Mouse (Mus musculus): Measurements from ENCODE around the gene Tpcn1. TPM values are rescaled to one million over a fixed set of nuclear protein-coding genes. Genes with fewer than 3 reads are reported as not detected.

The Tpcn1 gene
- polyA plus RNA-seq, 1 experiment from 2014 or later = 31.5 TPM

- Histone ChIP-seq H3K4me3 (ENCODE audit: low read depth, low read length) (no peak overlapping the region), H3K27me3 (replicated peaks; ENCODE audit: control insufficient read depth, insufficient read depth, low read length) (no peaks in the 10 kb centered on the region), H3K4me1 (replicated peaks; ENCODE audit: control insufficient read depth, insufficient read depth, low read length) (0 out of 2 replicates have a peak, but pooled peaks cover 11% of the 10 kb centered on the region), H3K36me3 (ENCODE audit: control insufficient read depth, insufficient read depth) (peaks cover 23% of the 10 kb centered on the region; the same call in 1 of the 2 replicates), H3K27ac (ENCODE audit: low read depth, low read length) (no peak overlapping the region), H3K9ac (ENCODE audit: low read depth, low read length) (no peak overlapping the region), H3K4me2 (replicated peaks; ENCODE audit: low read depth) (no peak overlapping the region), H3K9me3 (ENCODE audit: control insufficient read depth) (no peaks in the 10 kb centered on the region)
- 41% methylated on average over 9 of the region's 9 CpGs for WGBS
- ATAC-seq = no peak
- TF ChIP-seq CTCF (IDR thresholded peaks at IDR 0.05; ENCODE audit: low read depth) = no peak
Observed at GRCm38 (mm10) chr5:120517552-120517951, 70.9 kb downstream of the Tpcn1 start.

- Histone ChIP-seq H3K27ac (ENCODE audit: low read depth, low read length) (no peak overlapping the region; the same call in 1 of the 2 replicates), H3K4me1 (replicated peaks; ENCODE audit: control insufficient read depth, insufficient read depth, low read length) (0 out of 2 replicates have a peak, but pooled peaks cover 11% of the 10 kb centered on the region), H3K27me3 (replicated peaks; ENCODE audit: control insufficient read depth, insufficient read depth, low read length) (no peaks in the 10 kb centered on the region), H3K9ac (ENCODE audit: low read depth, low read length) (no peak overlapping the region), H3K4me2 (replicated peaks; ENCODE audit: low read depth) (no peak overlapping the region; the same call in 1 of the 2 replicates), H3K36me3 (ENCODE audit: control insufficient read depth, insufficient read depth) (peaks cover 11% of the 10 kb centered on the region; the same call in 1 of the 2 replicates), H3K4me3 (ENCODE audit: low read depth, low read length) (no peak overlapping the region), H3K9me3 (ENCODE audit: control insufficient read depth) (no peaks in the 10 kb centered on the region)
- 57% methylated on average over 15 of the region's 15 CpGs for WGBS
- TF ChIP-seq CTCF (IDR thresholded peaks at IDR 0.05; ENCODE audit: low read depth) = no peak
- no peak for ATAC-seq
Observed at GRCm38 (mm10) chr5:120516221-120516984, 72.1 kb downstream of the Tpcn1 start.

GRCm38 (mm10) chr5:120515451-120515850 is 73.0 kb downstream of the Tpcn1 start:
- WGBS = 80% methylated on average over 7 of the region's 7 CpGs
- Histone ChIP-seq H3K27me3 (replicated peaks; ENCODE audit: control insufficient read depth, insufficient read depth, low read length) (no peaks in the 10 kb centered on the region), H3K9me3 (ENCODE audit: control insufficient read depth) (no peaks in the 10 kb centered on the region), H3K9ac (ENCODE audit: low read depth, low read length) (no peak overlapping the region), H3K27ac (ENCODE audit: low read depth, low read length) (no peak overlapping the region), H3K4me3 (ENCODE audit: low read depth, low read length) (no peak overlapping the region), H3K4me2 (replicated peaks; ENCODE audit: low read depth) (no peak overlapping the region), H3K36me3 (ENCODE audit: control insufficient read depth, insufficient read depth) (peaks cover 5% of the 10 kb centered on the region; the same call in 1 of the 2 replicates), H3K4me1 (replicated peaks; ENCODE audit: control insufficient read depth, insufficient read depth, low read length) (0 out of 2 replicates have a peak, but pooled peaks cover 11% of the 10 kb centered on the region)
- peak; percentile 40 for TF ChIP-seq CTCF (IDR thresholded peaks at IDR 0.05; ENCODE audit: low read depth)
- no peak for ATAC-seq

DNA sequence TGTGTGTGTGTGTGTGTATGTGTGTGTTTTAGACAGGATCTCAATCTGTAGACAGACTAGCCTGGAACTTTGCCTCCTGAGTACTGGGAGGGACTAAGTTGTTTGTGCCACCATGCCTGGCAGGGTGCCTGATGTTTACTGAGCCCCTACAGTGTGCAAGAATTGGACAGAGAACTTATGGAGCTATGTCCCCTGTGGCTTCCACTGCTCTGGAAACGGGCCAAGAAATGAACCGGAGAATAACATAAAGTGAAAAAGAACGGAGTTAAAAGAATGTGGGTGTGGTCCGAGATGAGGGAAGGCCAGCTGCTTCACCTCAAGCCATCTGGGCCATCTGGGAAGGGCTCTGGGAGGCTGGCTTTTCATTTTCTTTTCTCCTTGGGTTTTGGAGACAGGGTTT is 73.7 kb downstream of the Tpcn1 start:
- 9% methylated on average over 4 of the region's 4 CpGs for WGBS
- Histone ChIP-seq H3K9me3 (ENCODE audit: control insufficient read depth) (no peaks in the 10 kb centered on the region), H3K4me3 (ENCODE audit: low read depth, low read length) (no peak overlapping the region), H3K36me3 (ENCODE audit: control insufficient read depth, insufficient read depth) (0 out of 2 replicates have a peak, but pooled peaks cover 2% of the 10 kb centered on the region), H3K27ac (ENCODE audit: low read depth, low read length) (no peak overlapping the region), H3K9ac (ENCODE audit: low read depth, low read length) (no peak overlapping the region), H3K4me1 (replicated peaks; ENCODE audit: control insufficient read depth, insufficient read depth, low read length) (0 out of 2 replicates have a peak, but pooled peaks cover 11% of the 10 kb centered on the region), H3K4me2 (replicated peaks; ENCODE audit: low read depth) (peak overlapping the region; percentile 17; the same call in 1 of the 2 replicates), H3K27me3 (replicated peaks; ENCODE audit: control insufficient read depth, insufficient read depth, low read length) (no peaks in the 10 kb centered on the region)
- no peak for ATAC-seq
- no peak for TF ChIP-seq CTCF (IDR thresholded peaks at IDR 0.05; ENCODE audit: low read depth)

DNA sequence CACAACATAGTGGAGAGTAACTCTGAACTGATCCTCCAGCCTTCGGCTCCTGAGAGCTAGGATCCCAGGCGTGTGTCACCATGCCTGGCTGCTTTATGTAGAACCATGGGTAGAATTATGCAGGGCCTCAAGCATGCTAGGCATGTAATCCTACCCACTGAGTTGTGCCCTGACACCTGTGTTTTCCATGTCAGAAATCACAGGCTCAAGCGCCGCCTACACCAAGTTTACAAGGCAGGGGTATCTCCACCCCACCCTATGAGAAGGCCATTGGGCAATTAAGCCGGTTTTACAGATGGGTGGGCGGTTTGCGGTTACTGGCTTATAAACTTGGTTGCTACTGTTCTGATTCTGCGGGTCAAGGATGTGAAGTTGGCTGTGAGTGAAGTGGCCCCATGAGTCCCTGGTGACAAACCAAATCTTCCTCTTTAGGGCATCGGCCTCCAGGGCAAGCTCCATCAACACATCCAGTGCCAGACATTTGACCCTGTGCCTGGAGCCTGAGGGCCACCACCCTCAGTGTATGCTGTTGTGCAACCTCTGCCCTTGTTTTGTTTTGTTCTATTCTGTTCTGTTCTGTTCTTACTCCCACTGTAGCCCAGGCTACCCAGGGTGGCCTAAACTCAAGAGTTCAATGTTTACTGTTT is 74.3 kb downstream of the Tpcn1 start:
- Histone ChIP-seq H3K4me3 (ENCODE audit: low read depth, low read length) (no peak overlapping the region), H3K27me3 (replicated peaks; ENCODE audit: control insufficient read depth, insufficient read depth, low read length) (no peaks in the 10 kb centered on the region), H3K36me3 (ENCODE audit: control insufficient read depth, insufficient read depth) (no peaks in the 10 kb centered on the region), H3K9ac (ENCODE audit: low read depth, low read length) (no peak overlapping the region), H3K27ac (ENCODE audit: low read depth, low read length) (no peak overlapping the region), H3K4me2 (replicated peaks; ENCODE audit: low read depth) (no peak overlapping the region), H3K4me1 (replicated peaks; ENCODE audit: control insufficient read depth, insufficient read depth, low read length) (0 out of 2 replicates have a peak, but pooled peaks cover 11% of the 10 kb centered on the region), H3K9me3 (ENCODE audit: control insufficient read depth) (no peaks in the 10 kb centered on the region)
- no peak for ATAC-seq
- TF ChIP-seq CTCF (IDR thresholded peaks at IDR 0.05; ENCODE audit: low read depth) = no peak
- 76% methylated on average over 9 of the region's 9 CpGs for WGBS

GRCm38 (mm10) chr5:120512911-120513555 is 75.4 kb downstream of the Tpcn1 start:
- no peaks in the 10 kb centered on the region for H3K27me3 ChIP-seq (replicated peaks; ENCODE audit: control insufficient read depth, insufficient read depth, low read length)
- no peak overlapping the region for H3K4me3 ChIP-seq (ENCODE audit: low read depth, low read length)
- no peak overlapping the region for H3K27ac ChIP-seq (ENCODE audit: low read depth, low read length)
- TF ChIP-seq CTCF (IDR thresholded peaks at IDR 0.05; ENCODE audit: low read depth) = no peak
- 63% methylated on average over 15 of the region's 15 CpGs for WGBS
- 0 out of 2 replicates have a peak, but pooled peaks cover 11% of the 10 kb centered on the region for H3K4me1 ChIP-seq (replicated peaks; ENCODE audit: control insufficient read depth, insufficient read depth, low read length)
- no peaks in the 10 kb centered on the region for H3K36me3 ChIP-seq (ENCODE audit: control insufficient read depth, insufficient read depth)
- no peak overlapping the region for H3K9ac ChIP-seq (ENCODE audit: low read depth, low read length)
- H3K9me3 ChIP-seq (ENCODE audit: control insufficient read depth) = no peaks in the 10 kb centered on the region
- H3K4me2 ChIP-seq (replicated peaks; ENCODE audit: low read depth) = no peak overlapping the region
- no peak for ATAC-seq

Data from intestine, postnatal 0 days (tissue).